Mouse (Mus musculus): Measurements from ENCODE around the gene Dcaf5. TPM values are rescaled to one million over a fixed set of nuclear protein-coding genes. Genes with fewer than 3 reads are reported as not detected.

Dcaf5 gene
- polyA plus RNA-seq, 1 experiment from 2014 or later: 5.1 TPM

- peaks cover 7% of the 10 kb centered on the region; the same call in 1 of the 2 replicates for H3K4me1 ChIP-seq
- no peak overlapping the region for H3K9ac ChIP-seq
- H3K36me3 ChIP-seq: peaks cover 44% of the 10 kb centered on the region
- no peak overlapping the region for H3K27ac ChIP-seq
- no peak for ATAC-seq
- no peak overlapping the region for H3K4me3 ChIP-seq
- WGBS (ENCODE audit: insufficient replicate concordance): 82% methylated on average over 4 of the region's 4 CpGs
- no peaks in the 10 kb centered on the region for H3K9me3 ChIP-seq (replicated peaks)
- H3K4me2 ChIP-seq: no peak overlapping the region
- no peaks in the 10 kb centered on the region for H3K27me3 ChIP-seq (replicated peaks)
These were observed 60.7 kb downstream of the Dcaf5 start for GRCm38 (mm10) chr12:80375721-80376120.

GRCm38 (mm10) chr12:80374736-80375135 lies 61.7 kb downstream of the Dcaf5 start:
- Histone ChIP-seq H3K27me3 (replicated peaks) (no peaks in the 10 kb centered on the region), H3K4me3 (no peak overlapping the region), H3K9ac (no peak overlapping the region), H3K4me1 (no peaks in the 10 kb centered on the region), H3K36me3 (peaks cover 37% of the 10 kb centered on the region), H3K4me2 (no peak overlapping the region), H3K9me3 (replicated peaks) (no peaks in the 10 kb centered on the region), H3K27ac (no peak overlapping the region)
- WGBS (ENCODE audit: insufficient replicate concordance): 83% methylated on average over 2 of the region's 2 CpGs
- no peak for ATAC-seq

- 89% methylated on average over 8 of the region's 8 CpGs for WGBS (ENCODE audit: insufficient replicate concordance)
- no peak overlapping the region for H3K27ac ChIP-seq
- no peak for ATAC-seq
- no peaks in the 10 kb centered on the region for H3K4me1 ChIP-seq
- H3K4me2 ChIP-seq: no peak overlapping the region
- no peaks in the 10 kb centered on the region for H3K9me3 ChIP-seq (replicated peaks)
- no peak overlapping the region for H3K4me3 ChIP-seq
- H3K27me3 ChIP-seq (replicated peaks): no peaks in the 10 kb centered on the region
- no peak overlapping the region for H3K9ac ChIP-seq
- peaks cover 34% of the 10 kb centered on the region for H3K36me3 ChIP-seq
These were observed 63.5 kb downstream of the Dcaf5 start for GRCm38 (mm10) chr12:80372946-80373345.

- Histone ChIP-seq H3K27ac (no peak overlapping the region), H3K9me3 (replicated peaks) (no peaks in the 10 kb centered on the region), H3K4me2 (no peak overlapping the region), H3K4me3 (no peak overlapping the region), H3K27me3 (replicated peaks) (no peaks in the 10 kb centered on the region), H3K9ac (no peak overlapping the region), H3K4me1 (peaks cover 14% of the 10 kb centered on the region), H3K36me3 (peaks cover 25% of the 10 kb centered on the region)
- no peak for ATAC-seq
- 81% methylated on average over 4 of the region's 4 CpGs for WGBS (ENCODE audit: insufficient replicate concordance)
These were observed 69.2 kb downstream of the Dcaf5 start for GRCm38 (mm10) chr12:80367227-80367626.

- peak overlapping the region; percentile 56 for H3K27ac ChIP-seq
- H3K4me2 ChIP-seq: no peak overlapping the region
- no peak overlapping the region for H3K4me3 ChIP-seq
- peaks cover 14% of the 10 kb centered on the region for H3K4me1 ChIP-seq
- H3K9me3 ChIP-seq (replicated peaks): no peaks in the 10 kb centered on the region
- H3K9ac ChIP-seq: no peak overlapping the region
- H3K27me3 ChIP-seq (replicated peaks): no peaks in the 10 kb centered on the region
- no peak for ATAC-seq
- H3K36me3 ChIP-seq: peaks cover 30% of the 10 kb centered on the region
- 47% methylated on average over 3 of the region's 3 CpGs for WGBS (ENCODE audit: insufficient replicate concordance)
These were observed 70.4 kb downstream of the Dcaf5 start for GRCm38 (mm10) chr12:80366004-80366480.

- no peak overlapping the region for H3K4me2 ChIP-seq
- H3K9ac ChIP-seq: no peak overlapping the region
- no peak overlapping the region for H3K4me3 ChIP-seq
- H3K27ac ChIP-seq: peak overlapping the region; percentile 56
- ATAC-seq: no peak
- peaks cover 14% of the 10 kb centered on the region for H3K4me1 ChIP-seq
- H3K27me3 ChIP-seq (replicated peaks): no peaks in the 10 kb centered on the region
- no peaks in the 10 kb centered on the region for H3K9me3 ChIP-seq (replicated peaks)
- peaks cover 30% of the 10 kb centered on the region for H3K36me3 ChIP-seq
- 84% methylated on average over 3 of the region's 3 CpGs for WGBS (ENCODE audit: insufficient replicate concordance)
These were observed 71.1 kb downstream of the Dcaf5 start for GRCm38 (mm10) chr12:80365345-80365744.

- Histone ChIP-seq H3K4me2 (no peak overlapping the region), H3K4me3 (no peak overlapping the region), H3K36me3 (peaks cover 32% of the 10 kb centered on the region), H3K9ac (no peak overlapping the region), H3K27me3 (replicated peaks) (no peaks in the 10 kb centered on the region), H3K27ac (no peak overlapping the region), H3K4me1 (peaks cover 14% of the 10 kb centered on the region), H3K9me3 (replicated peaks) (no peaks in the 10 kb centered on the region)
- WGBS (ENCODE audit: insufficient replicate concordance): 43% methylated on average over 1 of the region's 1 CpGs
- ATAC-seq: no peak
These were observed 74.7 kb downstream of the Dcaf5 start for GRCm38 (mm10) chr12:80361655-80362054.

- H3K27me3 ChIP-seq (replicated peaks): no peaks in the 10 kb centered on the region
- 62% methylated on average over 5 of the region's 5 CpGs for WGBS (ENCODE audit: insufficient replicate concordance)
- H3K9ac ChIP-seq: no peak overlapping the region
- H3K27ac ChIP-seq: no peak overlapping the region
- no peak for ATAC-seq
- H3K4me2 ChIP-seq: no peak overlapping the region
- no peaks in the 10 kb centered on the region for H3K9me3 ChIP-seq (replicated peaks)
- peaks cover 2% of the 10 kb centered on the region; the same call in 1 of the 2 replicates for H3K4me1 ChIP-seq
- H3K36me3 ChIP-seq: peaks cover 32% of the 10 kb centered on the region
- no peak overlapping the region for H3K4me3 ChIP-seq
These were observed 76.1 kb downstream of the Dcaf5 start for GRCm38 (mm10) chr12:80360321-80360720.

- WGBS (ENCODE audit: insufficient replicate concordance): 75% methylated on average over 6 of the region's 6 CpGs
- Histone ChIP-seq H3K9ac (no peak overlapping the region), H3K4me1 (0 out of 2 replicates have a peak, but pooled peaks cover 5% of the 10 kb centered on the region), H3K36me3 (peaks cover 34% of the 10 kb centered on the region), H3K4me2 (no peak overlapping the region), H3K27ac (no peak overlapping the region), H3K4me3 (no peak overlapping the region), H3K9me3 (replicated peaks) (no peaks in the 10 kb centered on the region), H3K27me3 (replicated peaks) (no peaks in the 10 kb centered on the region)
- no peak for ATAC-seq
These were observed 91.6 kb downstream of the Dcaf5 start for GRCm38 (mm10) chr12:80344777-80345231.

- no peak overlapping the region for H3K9ac ChIP-seq
- H3K36me3 ChIP-seq: peaks cover 49% of the 10 kb centered on the region
- no peak overlapping the region for H3K4me2 ChIP-seq
- H3K27me3 ChIP-seq (replicated peaks): no peaks in the 10 kb centered on the region
- 0 out of 2 replicates have a peak, but pooled peaks cover 5% of the 10 kb centered on the region for H3K4me1 ChIP-seq
- no peak overlapping the region for H3K27ac ChIP-seq
- no peak overlapping the region for H3K4me3 ChIP-seq
- no peaks in the 10 kb centered on the region for H3K9me3 ChIP-seq (replicated peaks)
- no peak for ATAC-seq
- 91% methylated on average over 2 of the region's 2 CpGs for WGBS (ENCODE audit: insufficient replicate concordance)
These were observed 95.5 kb downstream of the Dcaf5 start for GRCm38 (mm10) chr12:80340936-80341335.

GRCm38 (mm10) chr12:80334162-80334561 lies 102.2 kb downstream of the Dcaf5 start:
- no peak overlapping the region for H3K4me3 ChIP-seq
- no peak for ATAC-seq
- no peaks in the 10 kb centered on the region for H3K9me3 ChIP-seq (replicated peaks)
- H3K4me1 ChIP-seq: peaks cover 37% of the 10 kb centered on the region
- H3K27ac ChIP-seq: no peak overlapping the region
- H3K4me2 ChIP-seq: no peak overlapping the region
- no peak overlapping the region for H3K9ac ChIP-seq
- 26% methylated on average over 4 of the region's 4 CpGs for WGBS (ENCODE audit: insufficient replicate concordance)
- peaks cover 30% of the 10 kb centered on the region for H3K36me3 ChIP-seq
- H3K27me3 ChIP-seq (replicated peaks): no peaks in the 10 kb centered on the region

- 11% methylated on average over 2 of the region's 2 CpGs for WGBS (ENCODE audit: insufficient replicate concordance)
- Histone ChIP-seq H3K4me1 (peaks cover 37% of the 10 kb centered on the region), H3K27ac (peak overlapping the region; percentile 30; the same call in 1 of the 2 replicates)
These were observed 104.8 kb downstream of the Dcaf5 start for GRCm38 (mm10) chr12:80331634-80332033.

GRCm38 (mm10) chr12:80330819-80331218 lies 105.6 kb downstream of the Dcaf5 start:
- no peak for ATAC-seq
- Histone ChIP-seq H3K9ac (no peak overlapping the region), H3K27me3 (replicated peaks) (no peaks in the 10 kb centered on the region), H3K36me3 (0 out of 2 replicates have a peak, but pooled peaks cover 5% of the 10 kb centered on the region), H3K4me3 (no peak overlapping the region), H3K4me1 (peaks cover 43% of the 10 kb centered on the region), H3K9me3 (replicated peaks) (no peaks in the 10 kb centered on the region), H3K4me2 (no peak overlapping the region), H3K27ac (no peak overlapping the region)
- WGBS (ENCODE audit: insufficient replicate concordance): 60% methylated on average over 8 of the region's 8 CpGs

More at GRCm38 (mm10) chr12:80331634-80332033, 104.8 kb downstream of the Dcaf5 start:
- no peaks in the 10 kb centered on the region for H3K27me3 ChIP-seq (replicated peaks)
- H3K4me2 ChIP-seq: no peak overlapping the region
- H3K36me3 ChIP-seq: 0 out of 2 replicates have a peak, but pooled peaks cover 5% of the 10 kb centered on the region
- H3K9ac ChIP-seq: no peak overlapping the region
- H3K9me3 ChIP-seq (replicated peaks): no peaks in the 10 kb centered on the region
- H3K4me3 ChIP-seq: no peak overlapping the region
- no peak for ATAC-seq
